Mouse (Mus musculus) cortical plate, adult 2 months (tissue): ENCODE results near the gene Thada. TPM values are rescaled to one million over a fixed set of nuclear protein-coding genes. Genes with fewer than 3 reads are reported as not detected.

Experiments used
- H3K27ac ChIP-seq: fragments of 200-500 bp; 2 replicates; pipeline ENCODE4 v1.5.1; 2012; ENCODE audit warnings: low read length, control low read depth, inconsistent platforms; ENCODE audit not compliant: insufficient read depth
- H3K4me1 ChIP-seq: fragments of 200-500 bp; 2 replicates; pipeline ENCODE4 v1.6.1; 2011; ENCODE audit warnings: low read length; ENCODE audit not compliant: control insufficient read depth, insufficient read depth
- H3K4me3 ChIP-seq: fragments of 200-500 bp; 2 replicates; pipeline ENCODE4 v1.5.1; 2011; ENCODE audit warnings: mild to moderate bottlenecking, low read length, control low read depth; ENCODE audit not compliant: insufficient read depth
- CTCF ChIP-seq: fragments of 200-500 bp; IDR thresholded peaks from 2 replicates; pipeline ENCODE4 v1.5.1; 2011; ENCODE audit warnings: mild to moderate bottlenecking, control low read depth, low read length; ENCODE audit not compliant: insufficient read depth; ENCODE audit errors: extremely low read depth
- POLR2A ChIP-seq: fragments of 200-500 bp; IDR thresholded peaks from 2 replicates; pipeline ENCODE4 v1.6.1; 2011; ENCODE audit warnings: mild to moderate bottlenecking, low read length, control low read depth; ENCODE audit not compliant: insufficient read depth; ENCODE audit errors: extremely low read depth
- polyA plus RNA-seq: library from polyadenylated mRNA; depleted of rRNA; stranded (reverse); fragments of >200 nt; gene quantifications from 2 replicates; pipeline ENCODE4 v1.2.3, GENCODE M21; 2012; rRNA removed

Thada gene
- polyA plus RNA-seq, 1 experiment, result 5.2 TPM

- H3K4me1 ChIP-seq, result 0 out of 2 replicates have a peak, but pooled peaks cover 2% of the 10 kb centered on the region
- no peak for TF ChIP-seq CTCF
- TF ChIP-seq POLR2A, result no peak
- H3K27ac ChIP-seq, result no peak overlapping the region
- no peak overlapping the region for H3K4me3 ChIP-seq
Measured at GRCm38 (mm10) chr17:84146458-84147182, 319.4 kb downstream of the Thada start.

- 0 out of 2 replicates have a peak, but pooled peaks cover 2% of the 10 kb centered on the region for H3K4me1 ChIP-seq
- H3K27ac ChIP-seq, result no peak overlapping the region; the same call in 1 of the 2 replicates
- TF ChIP-seq POLR2A (no peak), CTCF (no peak)
- no peak overlapping the region for H3K4me3 ChIP-seq
Measured at GRCm38 (mm10) chr17:84145826-84146287, 320.1 kb downstream of the Thada start.

GRCm38 (mm10) chr17:84144762-84145599 is 321.0 kb downstream of the Thada start:
- Histone ChIP-seq H3K27ac (no peak overlapping the region), H3K4me1 (0 out of 2 replicates have a peak, but pooled peaks cover 2% of the 10 kb centered on the region), H3K4me3 (no peak overlapping the region)
- TF ChIP-seq POLR2A, result no peak
- no peak for TF ChIP-seq CTCF

DNA sequence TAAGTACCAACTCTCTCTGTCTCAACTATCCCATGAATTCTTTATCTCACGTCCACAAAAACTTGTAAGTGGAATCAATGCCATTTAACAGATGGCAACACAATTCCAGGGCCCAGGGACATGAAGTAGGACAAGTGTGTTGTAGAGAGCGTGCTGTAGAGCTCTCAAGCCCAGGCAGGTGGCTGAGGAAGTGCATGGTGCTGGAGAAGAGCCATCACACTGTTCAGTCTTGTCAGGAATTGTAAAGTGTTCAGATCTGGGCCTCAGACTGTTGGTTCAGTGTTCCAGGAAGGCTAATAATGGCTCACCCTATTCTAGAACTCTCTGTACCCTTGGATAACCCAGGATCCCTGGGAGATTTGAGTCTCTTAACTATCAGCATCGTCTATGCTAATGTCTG is 321.9 kb downstream of the Thada start:
- TF ChIP-seq CTCF (no peak), POLR2A (no peak)
- Histone ChIP-seq H3K27ac (no peak overlapping the region), H3K4me3 (no peak overlapping the region), H3K4me1 (0 out of 2 replicates have a peak, but pooled peaks cover 2% of the 10 kb centered on the region)

DNA sequence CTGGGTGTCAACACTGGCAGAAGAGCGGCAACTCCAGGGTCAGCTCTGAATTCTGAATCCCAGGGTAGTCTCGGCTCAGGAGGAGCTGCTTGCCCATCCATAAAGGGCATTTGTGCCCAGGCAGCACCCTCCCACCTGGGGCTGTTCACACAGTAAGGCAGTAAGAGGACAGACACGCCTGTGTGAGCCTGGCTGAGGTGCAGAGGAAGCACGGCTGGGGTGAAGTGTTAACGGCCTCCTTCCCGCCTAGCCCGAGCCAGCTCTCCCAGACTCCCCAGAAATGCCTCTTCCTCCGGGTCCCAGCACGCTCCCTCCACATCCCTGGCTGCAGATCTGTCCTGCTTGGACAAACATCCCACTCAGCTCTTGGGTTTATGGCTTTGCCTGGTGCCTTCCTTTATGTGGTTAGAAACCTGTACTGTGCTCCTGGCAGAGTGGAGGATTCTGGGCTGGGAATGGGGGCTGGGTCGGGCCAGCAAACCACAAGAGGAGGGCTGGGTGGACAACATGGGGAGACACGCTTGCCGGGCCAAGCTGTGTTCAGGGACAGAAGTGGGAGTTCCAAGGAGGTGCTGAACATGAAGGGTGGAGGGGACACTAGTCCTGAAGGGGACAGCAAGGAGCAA is 322.7 kb downstream of the Thada start:
- no peak for TF ChIP-seq POLR2A
- no peak for TF ChIP-seq CTCF
- Histone ChIP-seq H3K4me1 (no peaks in the 10 kb centered on the region), H3K4me3 (no peak overlapping the region), H3K27ac (no peak overlapping the region)

GRCm38 (mm10) chr17:84141691-84142090 is 324.3 kb downstream of the Thada start:
- TF ChIP-seq POLR2A, result no peak
- TF ChIP-seq CTCF, result no peak
- no peak overlapping the region for H3K4me3 ChIP-seq
- no peak overlapping the region for H3K27ac ChIP-seq
- no peaks in the 10 kb centered on the region for H3K4me1 ChIP-seq

DNA sequence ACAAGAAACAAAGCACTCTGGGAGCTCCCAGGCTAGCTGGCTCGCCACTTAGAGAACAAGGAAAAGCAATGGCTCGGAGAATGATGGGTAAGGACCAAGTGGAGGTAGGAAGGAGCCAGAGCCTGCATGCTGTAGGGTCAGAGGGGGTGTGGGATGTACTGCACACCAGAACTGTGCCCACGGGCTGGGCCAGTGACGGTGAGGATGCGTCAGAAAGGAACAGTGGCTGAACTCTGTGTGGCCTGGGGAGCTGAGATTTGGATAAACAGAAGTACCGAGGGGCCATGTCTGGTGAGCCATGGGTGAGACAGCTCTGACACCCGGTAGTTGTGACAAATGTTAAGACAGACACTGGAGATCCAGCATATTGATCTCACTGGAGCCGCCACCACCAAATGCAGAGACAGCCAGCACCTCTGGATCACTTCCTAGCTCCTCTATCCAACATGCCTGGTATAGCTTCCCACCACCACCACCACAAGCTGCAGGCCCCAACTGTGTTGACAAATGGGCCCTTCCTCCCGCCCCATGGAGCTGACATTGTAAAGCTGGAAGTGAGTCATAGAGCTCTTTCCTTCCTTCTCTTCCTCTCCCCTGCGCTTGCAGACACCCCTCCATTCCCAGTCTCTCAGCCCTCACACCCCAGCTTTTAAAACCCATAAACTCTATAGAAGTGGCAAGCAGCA is 325.0 kb downstream of the Thada start:
- no peak for TF ChIP-seq CTCF
- TF ChIP-seq POLR2A, result no peak
- Histone ChIP-seq H3K4me1 (no peaks in the 10 kb centered on the region), H3K27ac (no peak overlapping the region), H3K4me3 (no peak overlapping the region)

Other genes starting within 250 kb of the Thada start
- 4.8 and 5.5 TPM in 2 replicates for gene Plekhh2, start 45.7 kb upstream of the Thada start, polyA plus RNA-seq
- 26.6 and 27.5 TPM in 2 replicates for gene Dync2li1, start 160.3 kb upstream of the Thada start, polyA plus RNA-seq
- 0.04 TPM in 1 of 2 replicates, not detected in the other for gene Abcg8, start 210.1 kb upstream of the Thada start, polyA plus RNA-seq
- 0.11 and 0.23 TPM in 2 replicates for gene Abcg5, start 216.8 kb upstream of the Thada start, polyA plus RNA-seq